Mouse (Mus musculus): Measurements from ENCODE around the gene Sipa1l3.

Sipa1l3 gene

DNA sequence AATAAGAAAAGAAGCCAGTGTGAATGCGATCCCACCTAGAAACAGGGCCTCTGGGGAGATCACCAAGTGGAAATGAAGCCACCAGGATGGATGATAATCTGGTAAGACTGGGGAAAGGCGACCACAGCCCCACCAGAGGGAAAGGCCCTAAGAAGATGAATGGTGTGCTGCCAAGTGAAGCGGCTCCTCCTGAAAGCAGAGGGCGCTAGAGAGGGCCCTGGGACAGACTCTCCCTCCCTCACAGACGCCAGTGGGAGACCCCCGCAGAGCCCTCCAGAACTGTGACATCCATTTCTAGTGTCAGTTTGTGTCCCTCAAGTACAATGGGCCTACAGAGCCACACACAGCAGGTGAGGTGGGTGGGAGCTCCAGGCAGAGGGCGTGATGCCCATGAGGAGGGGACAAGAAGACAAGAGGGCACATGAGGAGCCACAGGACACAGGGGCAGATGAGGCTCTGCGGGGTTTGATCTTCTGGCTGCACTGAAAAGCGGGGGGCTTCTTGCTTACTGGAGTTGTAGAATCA is 181.6 kb downstream of the Sipa1l3 start:
- no peak for DNase-seq (ENCODE audit: low spot score in 2 of 2)

DNA sequence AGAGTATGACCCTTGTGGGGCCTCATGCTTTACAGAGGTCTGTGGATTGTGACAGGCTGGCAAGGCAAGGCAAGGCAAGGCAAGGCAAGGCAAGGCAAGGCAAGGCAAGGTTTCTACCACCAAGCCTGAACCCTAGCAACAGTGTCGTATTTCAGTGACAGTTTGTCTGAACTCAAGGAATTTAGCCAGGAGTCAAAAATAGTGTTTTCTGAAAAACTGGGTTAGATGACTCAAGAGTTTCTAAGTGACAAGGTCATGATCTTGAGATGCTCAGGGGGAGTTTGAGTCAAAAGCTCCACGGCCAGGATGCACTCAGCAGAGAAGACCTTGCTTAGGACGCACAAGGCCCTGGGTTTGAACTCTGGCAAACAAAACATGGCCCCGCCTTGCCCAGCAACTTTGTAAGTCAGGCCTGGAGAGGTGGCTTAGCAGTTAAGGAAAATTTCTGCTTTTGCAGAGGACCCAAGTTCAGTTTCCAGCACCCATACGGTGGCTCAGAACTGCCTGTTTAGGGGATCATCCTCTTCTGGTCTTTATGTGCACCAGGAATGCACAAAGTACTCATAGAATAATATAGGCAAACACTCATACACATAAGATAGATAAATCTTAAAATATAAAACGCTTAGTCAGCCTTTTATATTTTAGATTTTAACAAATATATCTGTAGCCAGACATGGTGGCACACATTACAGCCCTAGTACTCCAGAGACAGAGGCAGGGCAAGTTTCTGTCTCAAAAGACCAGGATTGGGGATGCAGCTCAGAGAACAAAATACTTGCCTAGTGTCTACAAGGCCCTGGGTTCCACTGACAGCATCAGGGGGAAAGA is 182.4 kb downstream of the Sipa1l3 start:
- no peak for DNase-seq (ENCODE audit: low spot score in 2 of 2)

DNA sequence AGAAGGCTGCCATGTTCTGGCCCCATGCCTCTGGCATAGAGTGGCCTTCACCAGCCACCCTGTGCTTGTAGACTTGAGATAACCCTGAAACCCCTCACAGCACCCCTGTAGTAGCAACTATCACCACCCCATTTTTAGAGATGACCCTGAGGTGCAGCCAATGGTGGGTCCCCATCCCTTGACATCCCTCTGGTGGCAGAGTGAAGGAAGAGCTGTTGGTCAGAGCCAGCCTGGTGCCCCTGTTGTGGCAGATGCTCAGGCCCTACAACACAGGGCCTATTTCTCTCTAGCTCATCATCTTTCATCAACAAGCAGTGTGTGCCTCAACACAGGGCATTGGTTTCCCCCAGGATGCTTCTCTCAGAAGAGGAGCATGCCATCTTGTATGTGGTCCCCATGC is 183.2 kb downstream of the Sipa1l3 start:
- DNase-seq (ENCODE audit: low spot score in 2 of 2): no peak

DNA sequence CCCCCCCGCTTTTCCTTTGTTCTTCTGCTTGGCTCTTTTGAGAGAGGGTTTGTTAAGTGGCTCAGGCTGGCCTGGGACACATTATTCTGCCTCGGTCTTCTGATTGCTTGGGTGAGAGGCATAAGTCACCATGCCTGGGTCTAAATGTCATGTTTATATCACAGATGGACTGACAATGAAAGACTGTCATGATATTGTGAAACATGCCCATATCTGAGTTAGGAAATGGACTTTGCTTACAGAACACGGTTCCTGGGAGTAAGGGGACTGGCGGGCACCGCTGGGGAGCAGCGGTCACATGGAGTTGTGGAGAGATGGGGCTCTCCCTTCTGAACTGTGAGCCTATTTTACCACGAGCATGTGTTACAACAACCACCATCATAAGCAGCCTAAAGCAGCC is 184.3 kb downstream of the Sipa1l3 start:
- no peak for DNase-seq (ENCODE audit: low spot score in 2 of 2)

DNA sequence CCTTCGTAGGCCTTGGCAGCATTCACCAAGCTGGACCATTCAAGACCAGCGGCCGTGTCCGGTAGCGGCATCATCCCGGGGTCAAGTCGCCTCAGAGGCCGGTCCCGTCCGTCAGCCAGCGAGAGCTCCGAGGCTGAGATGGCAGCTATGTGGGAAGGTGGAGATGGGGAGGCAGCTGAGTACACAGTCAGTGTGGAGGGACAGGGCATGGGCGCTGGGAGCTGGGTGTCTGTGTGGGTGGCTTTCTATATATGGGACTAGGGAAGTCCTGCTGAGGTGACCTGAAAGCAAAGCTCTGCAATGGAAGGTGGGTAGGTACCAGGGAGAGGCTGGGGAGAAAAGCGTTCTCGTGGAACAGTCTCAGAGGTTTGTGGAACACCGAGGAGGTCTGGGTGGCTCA is 189.5 kb downstream of the Sipa1l3 start:
- no peak for DNase-seq (ENCODE audit: low spot score in 2 of 2)

DNA sequence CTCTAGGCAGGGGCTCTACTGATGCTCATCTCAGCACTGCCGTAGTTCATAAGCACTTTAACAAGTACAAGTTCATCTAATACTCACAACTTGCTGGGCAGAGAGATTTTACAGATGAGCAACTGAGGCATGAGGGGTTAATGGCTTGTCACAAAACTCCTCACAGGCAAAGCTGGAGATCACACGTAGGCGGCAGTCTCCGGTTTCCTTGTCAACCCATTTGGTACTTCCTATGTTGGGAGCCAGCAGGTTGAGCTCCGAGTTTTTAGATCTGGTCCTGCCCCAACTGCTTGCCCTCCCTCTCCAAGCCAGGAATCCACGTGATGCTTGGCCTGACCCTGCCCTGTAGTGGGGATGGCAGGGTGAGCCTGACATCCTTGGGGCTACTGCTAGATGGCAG is 191.4 kb downstream of the Sipa1l3 start:
- no peak for DNase-seq (ENCODE audit: low spot score in 2 of 2)

DNA sequence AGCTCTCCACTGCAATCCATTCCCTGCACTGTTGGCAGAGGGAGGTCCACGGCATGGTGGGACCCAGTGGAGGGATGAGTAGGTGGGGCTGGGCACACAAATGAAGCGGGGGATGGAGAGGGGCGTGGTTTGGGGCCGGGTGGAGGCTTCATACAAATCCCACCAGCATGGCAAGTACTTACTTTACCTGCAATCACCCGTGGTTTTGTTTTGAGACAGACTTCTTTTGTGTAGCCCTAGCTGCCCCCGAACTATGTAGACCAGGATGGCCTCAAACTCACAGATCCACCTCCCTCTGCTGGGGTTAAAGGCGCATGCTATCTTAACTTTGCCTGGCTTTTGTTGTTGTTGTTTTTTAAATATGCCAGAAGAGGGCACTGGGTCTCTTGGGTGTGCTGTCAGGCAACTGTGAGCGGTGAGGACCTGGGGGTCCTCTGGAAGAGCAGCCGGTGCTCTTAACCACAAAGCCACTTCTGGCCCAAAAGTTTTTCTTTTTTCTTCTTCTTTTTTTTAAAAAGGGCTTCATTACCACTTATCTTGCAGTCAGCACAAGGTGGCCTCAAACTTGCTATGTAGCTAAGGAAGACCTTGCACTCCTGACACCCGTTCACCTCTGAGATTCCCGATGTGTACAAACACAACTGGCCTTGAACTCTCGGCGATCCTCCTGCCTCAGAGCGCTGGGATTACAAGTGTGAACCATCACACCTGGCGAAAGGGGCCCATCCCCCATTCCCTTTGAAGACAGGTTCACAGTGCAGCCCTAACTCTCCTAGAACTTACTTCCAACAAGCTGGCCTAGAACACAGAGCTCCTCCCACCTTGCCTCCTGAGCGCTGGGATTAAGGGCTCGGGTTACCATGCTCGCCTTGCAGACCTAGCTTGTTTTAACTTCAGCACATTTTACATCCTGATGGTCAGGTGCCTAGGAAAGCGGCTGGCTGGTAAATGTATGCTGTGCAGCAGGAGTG is 198.8 kb downstream of the Sipa1l3 start:
- no peak for DNase-seq (ENCODE audit: low spot score in 2 of 2)

DNA sequence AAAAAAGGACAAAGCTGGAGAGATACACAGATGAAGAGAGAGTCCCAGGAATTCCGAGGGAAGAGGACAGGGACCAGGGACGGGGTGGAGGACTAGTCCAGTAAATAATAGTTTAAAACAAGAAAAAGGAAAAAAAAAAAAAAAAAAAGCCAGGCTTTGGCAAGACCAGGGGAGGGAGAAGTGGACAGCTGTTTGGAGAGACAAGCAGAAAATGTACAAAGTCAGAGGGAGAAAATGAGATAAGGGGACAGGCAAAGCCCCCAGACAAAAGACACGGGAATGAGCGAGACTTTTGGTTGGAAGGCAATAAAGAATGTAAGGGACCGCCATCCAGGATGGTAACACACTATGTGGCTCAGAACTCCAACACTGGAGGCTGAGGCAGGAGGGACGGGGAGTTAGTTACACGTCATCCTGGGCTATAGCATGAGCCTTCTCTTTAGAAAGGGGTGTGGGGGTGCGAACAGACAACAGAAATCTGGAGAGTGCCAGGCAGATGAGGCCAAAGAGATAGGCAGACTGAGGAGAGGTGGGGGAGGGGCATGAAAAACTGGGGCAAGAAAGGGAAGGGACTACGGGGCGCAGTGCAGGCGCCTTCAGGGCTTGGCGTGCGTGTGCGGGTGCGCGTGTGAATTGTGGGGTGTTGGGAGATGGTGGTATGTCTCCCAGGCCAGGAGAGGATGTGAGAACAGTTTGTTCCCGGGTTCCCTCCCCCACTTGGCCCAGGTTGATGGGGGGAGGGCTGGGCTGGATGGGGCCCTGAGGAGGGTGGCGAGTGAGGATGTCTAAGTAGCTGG is 200.1 kb downstream of the Sipa1l3 start:
- no peak for DNase-seq (ENCODE audit: low spot score in 2 of 2)

DNA sequence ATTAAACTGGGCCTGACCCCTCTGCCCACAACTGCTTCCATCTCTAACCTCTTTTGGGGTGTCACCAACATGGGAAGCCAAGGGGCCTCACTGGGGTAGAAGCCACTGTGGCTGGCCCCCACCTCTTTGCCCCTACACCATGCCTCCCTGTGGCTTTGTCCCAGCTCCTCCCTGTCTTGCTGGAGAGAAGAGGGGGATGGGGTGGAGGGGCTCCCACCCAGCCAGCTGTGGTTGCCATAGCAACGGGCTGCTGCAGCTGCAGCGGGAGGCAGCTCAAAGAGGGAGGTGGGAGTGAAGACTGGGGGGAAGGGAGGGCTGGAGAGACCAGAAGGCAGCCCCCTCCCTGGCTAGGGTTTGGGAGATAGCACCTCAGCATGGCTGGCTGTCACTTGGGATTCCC is 200.9 kb downstream of the Sipa1l3 start:
- DNase-seq (ENCODE audit: low spot score in 2 of 2): no peak

DNA sequence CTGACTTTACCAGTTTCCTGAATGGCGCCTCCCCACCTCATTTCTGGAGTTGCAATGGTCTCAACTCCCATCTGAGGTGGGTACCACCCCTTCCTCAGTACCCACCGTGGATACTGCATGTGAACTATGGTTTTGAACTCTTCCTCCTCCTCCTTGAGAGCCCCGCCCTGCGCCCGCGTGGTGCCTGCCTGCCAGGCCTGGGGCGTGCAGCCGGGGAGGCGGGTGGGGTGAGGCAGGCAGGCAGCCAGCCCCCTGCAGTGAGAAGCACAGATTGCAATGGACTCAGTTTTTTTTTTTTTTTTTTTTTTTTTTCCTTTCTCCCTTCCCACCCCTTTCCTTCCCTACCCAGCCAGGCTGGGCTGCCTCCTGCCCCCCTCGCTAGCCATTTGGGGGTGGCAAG is 201.5 kb downstream of the Sipa1l3 start:
- DNase-seq (ENCODE audit: low spot score in 2 of 2): peak in 1 of 2 experiments; percentile 43

DNA sequence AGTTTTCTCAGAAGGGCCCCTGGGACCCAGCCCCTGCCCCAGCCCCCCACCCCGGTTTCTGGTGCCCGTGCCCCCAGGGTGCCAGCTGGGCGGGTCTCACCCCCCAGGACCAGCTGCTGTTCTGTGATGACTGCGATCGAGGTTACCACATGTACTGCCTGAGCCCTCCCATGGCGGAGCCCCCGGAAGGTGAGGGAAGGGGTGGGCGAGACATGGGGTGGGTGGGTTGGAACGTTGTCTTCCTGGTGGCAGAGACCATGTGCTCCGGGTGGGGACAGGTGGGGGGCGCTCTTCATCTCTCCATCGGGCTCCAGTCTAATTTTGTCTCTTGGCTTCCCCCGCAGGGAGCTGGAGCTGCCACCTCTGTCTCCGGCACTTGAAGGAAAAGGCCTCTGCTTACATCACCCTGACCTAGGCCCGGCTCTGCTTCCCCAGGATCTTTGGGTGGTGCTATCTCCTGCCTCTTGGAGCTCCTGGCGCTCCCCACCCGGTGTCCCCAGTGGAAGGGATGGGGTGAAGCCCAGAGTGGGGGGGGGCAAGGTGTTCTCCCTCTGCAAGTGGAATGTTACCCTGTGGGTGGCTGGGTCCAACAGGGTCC is 202.2 kb downstream of the Sipa1l3 start:
- no peak for DNase-seq (ENCODE audit: low spot score in 2 of 2)

DNA sequence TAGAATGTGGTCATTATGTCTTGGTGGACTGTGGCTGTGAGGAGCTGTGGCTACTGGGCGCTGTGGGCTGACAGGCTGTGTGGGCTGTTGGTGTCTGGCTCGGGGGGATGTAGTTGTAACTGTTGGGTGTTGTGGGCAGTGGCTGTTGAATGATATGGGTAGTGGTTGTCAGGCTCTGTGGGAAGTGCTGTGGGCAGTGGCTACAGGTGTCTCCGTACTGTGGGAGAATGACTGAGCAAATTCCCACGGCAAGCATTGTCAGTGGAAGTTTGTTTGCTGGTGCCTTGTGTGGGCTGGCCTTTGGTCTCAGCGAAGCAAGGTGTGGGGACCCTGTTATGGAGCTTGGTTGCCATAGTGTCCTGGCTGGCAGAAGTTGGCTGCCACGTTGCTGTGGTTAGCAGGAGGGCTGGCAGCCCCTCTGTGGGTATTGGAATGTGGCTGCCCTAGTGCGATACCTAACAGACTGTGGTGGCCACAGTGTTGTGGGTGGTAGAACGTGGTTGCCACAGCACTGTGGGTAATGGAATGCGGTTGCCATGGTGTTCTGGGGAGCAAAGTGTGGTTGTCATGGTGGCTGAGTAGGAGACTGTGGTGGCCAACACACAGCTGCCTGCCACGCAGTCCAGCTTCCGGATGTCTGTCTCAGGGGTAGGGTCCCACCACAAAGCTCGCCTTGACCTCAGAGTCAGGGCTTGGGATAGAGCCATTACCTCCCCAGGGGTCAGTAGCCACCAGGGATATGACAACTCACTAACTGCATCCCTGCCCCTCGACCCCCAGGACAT is 203.4 kb downstream of the Sipa1l3 start:
- DNase-seq (ENCODE audit: low spot score in 2 of 2): no peak

DNA sequence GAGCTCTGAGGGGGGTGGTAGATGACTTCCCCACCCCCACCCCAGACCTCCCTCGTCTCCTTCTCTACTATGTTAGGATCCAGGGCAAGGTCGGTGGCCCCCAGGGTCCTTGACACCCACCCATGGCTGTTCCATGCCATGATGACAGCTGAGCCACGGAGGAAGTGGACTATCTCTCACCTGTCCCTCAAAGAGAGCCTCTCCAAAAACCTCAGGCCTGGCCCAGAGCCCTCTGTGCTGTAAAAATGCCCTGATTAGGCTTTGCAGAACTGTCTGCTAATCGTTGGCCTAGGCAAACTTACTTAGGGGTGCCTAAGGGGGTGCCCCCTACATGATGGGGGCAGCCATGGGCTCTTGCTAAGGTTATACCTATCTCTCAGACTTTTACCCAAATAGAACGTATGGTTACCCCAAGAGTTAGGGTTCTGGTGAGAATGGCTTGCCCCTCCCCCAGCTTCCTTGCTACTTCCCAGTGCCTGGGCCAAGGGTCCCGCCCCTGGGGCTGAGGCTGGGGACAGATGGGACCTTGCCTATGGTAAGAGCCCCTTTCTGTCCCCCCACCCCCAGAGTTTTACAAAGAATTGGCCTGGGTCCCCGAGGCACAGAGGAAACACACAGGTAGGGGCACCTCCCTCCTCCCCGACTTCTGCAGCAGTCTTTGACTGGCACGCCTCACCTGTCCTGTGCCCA is 204.7 kb downstream of the Sipa1l3 start:
- no peak for DNase-seq (ENCODE audit: low spot score in 2 of 2)

DNA sequence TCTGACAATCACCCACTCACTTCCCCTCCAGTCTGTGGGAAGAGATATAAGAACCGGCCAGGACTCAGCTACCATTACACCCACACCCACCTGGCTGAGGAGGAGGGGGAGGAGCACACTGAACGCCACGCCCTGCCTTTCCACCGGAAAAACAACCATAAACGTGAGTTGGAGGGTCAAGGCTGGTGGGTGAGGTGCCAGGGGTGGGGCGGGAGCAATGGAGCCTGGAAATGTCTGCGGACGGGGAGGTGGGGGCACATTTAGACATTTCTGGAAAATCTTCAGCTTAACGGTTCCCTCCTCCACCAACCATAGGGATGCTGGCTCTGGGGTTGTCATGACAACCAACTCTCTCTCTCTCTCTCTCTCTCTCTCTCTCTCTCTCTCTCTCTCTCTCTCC is 205.4 kb downstream of the Sipa1l3 start:
- no peak for DNase-seq (ENCODE audit: low spot score in 2 of 2)

DNA sequence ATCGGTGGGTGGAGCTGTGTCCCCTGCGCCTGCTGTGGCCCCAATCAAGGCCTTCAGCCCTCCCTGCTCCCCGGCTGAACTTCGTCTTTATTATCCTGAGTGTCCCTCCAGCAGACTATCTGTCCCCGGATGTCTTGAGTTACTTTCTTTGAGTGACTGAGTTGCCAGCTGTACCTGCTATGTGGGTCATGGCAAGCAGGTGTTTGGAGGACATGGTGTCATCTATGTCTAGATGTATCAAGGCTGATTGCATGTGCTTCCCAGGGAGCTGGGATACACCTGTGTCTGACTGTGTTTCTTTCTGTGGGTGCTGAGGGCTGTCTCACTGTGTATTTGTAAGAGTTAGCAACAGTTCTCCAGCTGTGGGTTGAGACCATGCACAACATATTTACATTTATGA is 208.7 kb downstream of the Sipa1l3 start:
- DNase-seq (ENCODE audit: low spot score in 2 of 2): no peak

DNA sequence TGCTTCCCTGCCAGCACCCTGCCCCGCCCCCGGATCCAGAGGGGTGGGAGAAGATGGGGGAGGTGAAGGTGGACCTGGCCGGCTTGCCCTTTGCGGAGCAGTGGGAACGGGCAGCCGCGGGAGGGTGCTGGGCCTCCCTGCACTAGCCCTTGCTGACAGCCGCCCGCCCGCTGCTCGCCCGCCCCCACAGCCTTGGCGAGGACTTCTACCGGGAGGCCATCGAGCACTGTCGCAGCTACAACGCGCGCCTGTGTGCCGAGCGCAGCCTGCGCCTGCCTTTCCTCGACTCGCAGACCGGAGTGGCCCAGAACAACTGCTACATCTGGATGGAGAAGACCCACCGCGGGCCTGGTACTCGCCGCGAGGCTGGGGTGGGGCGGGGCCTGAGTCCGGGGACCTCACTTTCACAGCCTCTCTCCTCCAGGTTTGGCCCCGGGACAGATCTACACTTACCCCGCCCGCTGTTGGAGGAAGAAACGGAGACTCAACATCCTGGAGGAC is 209.2 kb downstream of the Sipa1l3 start:
- DNase-seq (ENCODE audit: low spot score in 2 of 2): no peak

DNA sequence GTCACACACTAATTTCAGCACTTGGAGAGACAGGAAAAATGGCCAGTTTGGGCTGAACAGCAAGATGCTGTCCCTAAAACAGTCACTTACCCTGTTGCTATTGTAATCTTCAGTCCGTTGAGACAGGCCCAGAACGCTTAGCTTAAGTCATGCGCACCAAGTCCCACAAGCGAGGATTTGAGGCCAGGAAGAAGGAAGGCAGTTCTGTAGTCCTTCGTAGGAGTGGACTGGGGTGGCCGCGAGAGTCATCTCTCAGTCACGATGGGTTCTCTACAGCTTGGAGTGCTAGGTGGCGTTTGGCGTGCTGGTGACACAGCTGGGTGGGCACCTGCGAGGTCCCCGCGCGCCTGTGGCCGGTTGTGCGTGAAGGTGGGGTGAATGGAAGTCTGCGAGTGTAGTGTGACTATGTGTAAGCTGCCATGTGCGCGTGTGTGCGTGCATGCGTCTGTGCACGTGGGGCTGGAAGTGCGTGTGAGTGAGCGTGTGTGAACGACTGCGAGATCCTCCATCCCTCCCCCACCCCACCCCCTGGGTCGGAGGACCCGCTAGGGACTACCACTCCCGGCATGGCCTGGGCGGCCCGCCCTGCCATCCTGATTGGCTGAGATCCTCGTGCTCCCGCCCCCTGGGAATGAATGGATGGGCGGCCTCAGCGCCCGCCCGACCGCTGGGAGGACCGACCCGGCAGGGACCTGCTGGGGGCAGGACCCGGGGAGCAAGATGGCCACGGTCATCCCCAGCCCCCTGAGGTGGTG is 210.9 kb downstream of the Sipa1l3 start:
- DNase-seq (ENCODE audit: low spot score in 2 of 2): peak; percentile 80 to 87

DNA sequence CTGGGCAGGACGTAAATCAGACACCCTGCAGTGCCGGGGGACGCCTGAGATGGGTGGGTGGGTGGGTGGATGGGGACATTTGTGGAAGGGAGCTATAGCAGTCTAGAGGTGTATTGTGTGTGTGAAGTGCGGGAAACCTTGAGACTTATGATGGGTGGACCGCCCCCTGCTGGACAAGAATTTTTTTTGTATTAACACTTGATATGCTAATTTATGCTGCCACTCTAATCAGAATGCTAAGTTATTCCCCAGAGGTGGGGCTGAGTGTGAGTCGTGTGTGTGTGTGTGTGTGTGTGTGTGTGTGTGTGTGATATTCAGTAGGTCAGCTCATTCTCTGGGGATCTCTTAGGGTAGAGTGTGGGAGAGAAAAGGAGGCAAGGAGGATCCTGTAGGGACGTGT is 211.8 kb downstream of the Sipa1l3 start:
- DNase-seq (ENCODE audit: low spot score in 2 of 2): no peak

DNA sequence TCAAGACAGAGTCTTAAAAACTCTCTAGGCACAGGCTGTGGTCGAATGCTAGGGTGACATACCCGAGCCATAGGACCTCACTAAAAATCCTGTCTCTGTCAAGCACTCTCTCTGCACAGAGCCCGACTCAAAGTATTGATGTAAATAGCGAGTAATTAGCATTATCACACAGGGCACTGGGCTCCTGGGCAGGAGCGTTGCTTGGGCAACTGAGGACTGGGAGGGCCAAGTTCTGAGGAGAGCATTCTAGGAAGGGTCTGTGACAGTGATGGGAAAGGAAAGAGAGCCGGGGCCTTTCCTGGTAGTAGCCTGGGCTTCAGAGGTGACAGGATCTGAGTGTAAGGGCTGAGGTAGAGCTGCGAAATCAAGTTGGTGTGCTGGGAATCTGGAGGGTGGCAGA is 212.3 kb downstream of the Sipa1l3 start:
- no peak for DNase-seq (ENCODE audit: low spot score in 2 of 2)
